In genomic region chr6:137934545-137935298, GRCm38 (mm10) we compare ENCODE assay signal across 9 mouse cellular contexts.
A peak's percentile ranks its signal among the peaks of the same experiment; 100 is the strongest.
DNase-seq lines count a peak whose midpoint lies in the region; ATAC-seq lines count a peak whose summit lies in the region.
"Had no signal": no experiment of that assay in that cellular context is flagged by ENCODE, and none has a peak within 500 bp of the region (broad histone marks: within the 10 kb centered on the region; RNA-seq: fewer than 3 reads in every experiment).

No protein-coding gene starts in this region.

- WGBS in midbrain, embryonic 14.5 days = 79% methylated on average over 3 of the region's 3 CpGs
- 90% methylated on average over 3 of the region's 3 CpGs for WGBS in midbrain, embryonic 10.5 days

- no peaks in the 10 kb centered on the region for H3K27me3 ChIP-seq in midbrain, embryonic 14.5 days (ENCODE audit: control insufficient read depth, insufficient read depth, low read length)
- no peaks in the 10 kb centered on the region for H3K27me3 ChIP-seq in midbrain, embryonic 10.5 days (ENCODE audit: low read depth, poor library complexity, severe bottlenecking)
- H3K27me3 ChIP-seq: neural tube, embryonic 12.5 days had no signal

- no peak overlapping the region for H3K4me2 ChIP-seq in midbrain, embryonic 14.5 days (ENCODE audit: low read length)
- H3K4me2 ChIP-seq: neural tube, embryonic 12.5 days had no signal

- H3K4me3 ChIP-seq in midbrain, embryonic 14.5 days (replicated peaks; ENCODE audit: low read depth, low read length) = no peak overlapping the region
- no peak overlapping the region for H3K4me3 ChIP-seq in midbrain, embryonic 10.5 days
- H3K4me3 ChIP-seq: neural tube, embryonic 12.5 days had no signal

- intact Hi-C loops in heart, postnatal 10 days (cut with DNase I) = no loop called here

- H3K9ac ChIP-seq in midbrain, embryonic 14.5 days (replicated peaks; ENCODE audit: low read length) = no peak overlapping the region
- H3K9ac ChIP-seq: neural tube, embryonic 12.5 days had no signal

- no peak for ATAC-seq in midbrain, embryonic 14.5 days (ENCODE audit: low FRiP score, low TSS enrichment)

- peak; percentile 21 for DNase-seq in heart, adult 11 months
- DNase-seq in heart, postnatal 10 days = no peak
- peak; percentile 37 for DNase-seq in midbrain, embryonic 14.5 days
- no peak for DNase-seq in midbrain, embryonic 10.5 days (ENCODE audit: low spot score)
- DNase-seq in left cerebral cortex, adult 18-20 months (ENCODE audit: low spot score in 2 of 2) = peak; percentile 83 to 89
- peak; percentile 94 for DNase-seq in telencephalon, adult 2 months (ENCODE audit: low read depth, low spot score)
- no peak for DNase-seq in heart, adult 8-10 months (ENCODE audit: low spot score)
- no peak for DNase-seq in kidney, postnatal 4 days

- no peaks in the 10 kb centered on the region for H3K36me3 ChIP-seq in midbrain, embryonic 14.5 days (ENCODE audit: control insufficient read depth, insufficient read depth, low read length)
- H3K36me3 ChIP-seq in midbrain, embryonic 10.5 days = no peaks in the 10 kb centered on the region
- H3K36me3 ChIP-seq: neural tube, embryonic 12.5 days had no signal

- no peak overlapping the region for H3K27ac ChIP-seq in midbrain, embryonic 14.5 days (replicated peaks; ENCODE audit: low read depth, low read length)
- H3K27ac ChIP-seq in midbrain, embryonic 10.5 days (replicated peaks) = no peak overlapping the region
- H3K27ac ChIP-seq: neural tube, embryonic 12.5 days had no signal

- no peaks in the 10 kb centered on the region; the same call in 1 of the 2 replicates for H3K4me1 ChIP-seq in midbrain, embryonic 14.5 days (ENCODE audit: control insufficient read depth, insufficient read depth, low read length)
- peaks cover 5% of the 10 kb centered on the region; the same call in 1 of the 2 replicates for H3K4me1 ChIP-seq in midbrain, embryonic 10.5 days
- H3K4me1 ChIP-seq: neural tube, embryonic 12.5 days had no signal

- no peaks in the 10 kb centered on the region for H3K9me3 ChIP-seq in midbrain, embryonic 14.5 days (ENCODE audit: control insufficient read depth, low read length)
- no peaks in the 10 kb centered on the region for H3K9me3 ChIP-seq in midbrain, embryonic 10.5 days (replicated peaks)
- H3K9me3 ChIP-seq: neural tube, embryonic 12.5 days had no signal

Comparison
In these comparisons a context has a peak if more than half of its experiments do, and no peak if none do; other contexts are left out.
1. DNase-seq: peak in heart, adult 11 months (single experiment), midbrain, embryonic 14.5 days (single experiment), left cerebral cortex, adult 18-20 months (2 of 2) and telencephalon, adult 2 months (single experiment); none in heart, postnatal 10 days (0 of 2), midbrain, embryonic 10.5 days (single experiment), heart, adult 8-10 months (single experiment) and kidney, postnatal 4 days (0 of 2).